Mouse (Mus musculus) granulocyte monocyte progenitor cell, adult 5-6 weeks (primary cell): Measurements from ENCODE around the gene Rasl11b. TPM values are rescaled to one million over a fixed set of nuclear protein-coding genes. Genes with fewer than 3 reads are reported as not detected.

Experiments
- ATAC-seq: replicated peaks from 2 replicates; pipeline ENCODE4 v1.8.0; 2016; ENCODE audit warnings: mild to moderate bottlenecking, moderate TSS enrichment, inconsistent platforms; ENCODE audit not compliant: poor library complexity, severe bottlenecking
- total RNA-seq, 2 experiments: library from RNA; stranded (forward) in 1 of 2; stranded (reverse) in 1 of 2; fragments of 200-712, 200-1000 nt in 1 of 2; fragments of >200 nt in 1 of 2; fragmentation: Nextera tagmentation in 1 of 2; gene quantifications; 2 replicates each; pipeline ENCODE4 v1.2.3; 2014 to 2017

Gene Rasl11b
- total RNA-seq, 2 experiments from 2014 or later = 1.8 TPM; not detected in 1

- no peak for ATAC-seq
Observed at GRCm38 (mm10) chr5:74245641-74246145, 50.6 kb downstream of the Rasl11b start.

GRCm38 (mm10) chr5:74246453-74246852 is 51.4 kb downstream of the Rasl11b start:
- no peak for ATAC-seq

- ATAC-seq = no peak
Observed at GRCm38 (mm10) chr5:74246971-74247370, 51.9 kb downstream of the Rasl11b start.

Other genes with a start within 250 kb of the Rasl11b start
- 8.4 and 11.9 TPM in 2 replicates for gene Usp46, start 126.9 kb upstream of the Rasl11b start, total RNA-seq (2014; fragmentation: Nextera tagmentation)
- 10.9 and 26.9 TPM in 2 replicates for gene Usp46, start 126.9 kb upstream of the Rasl11b start, total RNA-seq (2017)